Mouse (Mus musculus) right cerebral cortex, adult 18-20 months (tissue): Measurements from ENCODE around the gene Cdr1.

Source experiments
- DNase-seq: peaks from one replicate; pipeline ENCODE4 v3.0.0; 2022; ENCODE audit warnings: mixed read lengths

Cdr1 gene

GRCm38 (mm10) chrX:61185458-61185857 is at the start of gene Cdr1:
TSS of gene Cdr1 (minus strand) at chrX:61185558.
- no peak for DNase-seq

- no peak for DNase-seq
Measured at GRCm38 (mm10) chrX:61185869-61186268, 511 bp upstream of the Cdr1 start.

GRCm38 (mm10) chrX:61166519-61166918 is 18.8 kb downstream of the Cdr1 start:
- peak; percentile 18 for DNase-seq

- DNase-seq = no peak
Measured at GRCm38 (mm10) chrX:61161249-61161648, 24.1 kb downstream of the Cdr1 start.

GRCm38 (mm10) chrX:61154657-61155256 is 30.6 kb downstream of the Cdr1 start:
- DNase-seq = no peak

GRCm38 (mm10) chrX:61154246-61154645 is 31.1 kb downstream of the Cdr1 start:
- DNase-seq = no peak

GRCm38 (mm10) chrX:61146569-61146968 is 38.8 kb downstream of the Cdr1 start:
- no peak for DNase-seq

- DNase-seq = no peak
Measured at GRCm38 (mm10) chrX:61145416-61145815, 39.9 kb downstream of the Cdr1 start.

- no peak for DNase-seq
Measured at GRCm38 (mm10) chrX:61134592-61134991, 50.8 kb downstream of the Cdr1 start.
